Mouse (Mus musculus) adrenal gland, postnatal 14 days (tissue): ENCODE results near the gene Auts2. TPM values are rescaled to one million over a fixed set of nuclear protein-coding genes. Genes with fewer than 3 reads are reported as not detected.

Experiments
- DNase-seq: peaks from one replicate; pipeline ENCODE4 v3.0.0; 2021; ENCODE audit warnings: mixed read lengths
- total RNA-seq: library from RNA; stranded (reverse); gene quantifications from 2 replicates; pipeline ENCODE4 v1.2.3, GENCODE M21; 2021

Gene Auts2
- total RNA-seq, 1 experiment from 2014 or later: 38.2 TPM

DNA sequence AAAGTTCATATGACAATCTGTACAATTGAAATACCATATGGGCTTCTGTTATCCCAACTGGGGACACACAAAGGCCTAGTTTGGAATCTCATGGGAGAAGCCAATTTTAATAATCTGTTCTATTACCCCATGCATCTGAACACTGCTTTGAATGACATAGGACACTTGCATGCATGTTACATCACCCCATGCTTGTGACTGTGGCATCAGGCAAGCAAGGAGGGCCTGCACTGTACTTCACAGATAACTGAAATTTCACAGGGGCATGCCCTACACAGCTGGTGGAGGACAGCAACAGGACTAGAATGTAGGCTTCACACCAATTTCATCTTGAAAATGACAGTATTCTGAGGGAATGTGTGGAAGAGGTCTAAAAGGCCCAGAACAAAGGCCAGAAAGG, 746.1 kb downstream of the Auts2 start:
- DNase-seq: no peak

DNA sequence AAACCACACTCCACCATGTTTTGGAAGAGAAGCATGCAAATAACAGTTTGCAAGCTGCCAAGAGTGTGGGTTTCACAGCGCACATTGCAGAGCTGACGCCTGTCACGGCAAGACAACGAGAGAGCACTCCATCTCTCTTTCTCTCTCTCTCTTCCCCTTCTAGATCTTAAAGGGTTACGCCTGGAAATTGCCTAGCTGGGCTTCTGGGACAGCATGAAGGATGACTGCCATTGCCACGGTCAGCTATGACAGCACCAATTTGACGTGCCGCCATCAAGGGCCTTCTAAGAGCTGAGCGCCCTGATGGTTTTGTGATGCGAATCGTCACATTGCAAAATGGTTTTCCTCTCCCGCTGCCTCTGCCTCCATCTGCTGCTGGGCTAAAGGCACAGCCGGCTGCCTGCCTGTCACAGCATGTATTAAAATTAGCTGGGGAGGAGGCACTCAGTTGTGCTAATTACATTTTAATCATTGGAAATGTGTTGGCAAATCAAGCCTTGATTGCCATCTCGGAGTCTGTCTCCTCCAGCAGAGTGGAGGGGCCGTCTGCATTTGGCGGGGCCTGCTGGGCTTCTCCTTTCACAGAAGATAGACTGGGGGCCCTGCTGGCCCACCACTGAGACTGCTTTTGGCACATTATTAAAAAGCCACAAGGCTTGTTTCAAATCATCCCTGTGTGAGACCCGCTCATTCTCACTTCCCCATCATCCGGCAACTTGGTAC, 748.6 kb downstream of the Auts2 start:
- DNase-seq: no peak

DNA sequence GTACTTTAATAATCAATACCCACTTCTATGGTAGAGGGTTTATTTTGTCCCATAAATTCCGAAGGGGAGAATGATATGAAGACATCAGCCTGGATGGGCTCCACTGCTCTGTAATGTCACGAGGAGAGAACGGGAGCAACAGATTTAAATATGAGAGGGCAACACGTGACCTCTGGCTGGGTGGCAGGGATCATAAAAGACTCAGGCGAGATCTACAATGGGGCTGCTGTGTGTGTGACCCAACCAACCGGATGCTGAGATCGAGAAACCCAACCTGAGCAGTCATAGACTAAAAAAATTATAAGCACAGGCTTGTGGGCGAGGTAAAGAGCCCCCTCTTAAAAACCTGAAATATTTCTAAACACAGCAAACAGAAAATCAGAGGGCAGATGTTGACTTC, 753.5 kb downstream of the Auts2 start:
- DNase-seq: no peak

DNA sequence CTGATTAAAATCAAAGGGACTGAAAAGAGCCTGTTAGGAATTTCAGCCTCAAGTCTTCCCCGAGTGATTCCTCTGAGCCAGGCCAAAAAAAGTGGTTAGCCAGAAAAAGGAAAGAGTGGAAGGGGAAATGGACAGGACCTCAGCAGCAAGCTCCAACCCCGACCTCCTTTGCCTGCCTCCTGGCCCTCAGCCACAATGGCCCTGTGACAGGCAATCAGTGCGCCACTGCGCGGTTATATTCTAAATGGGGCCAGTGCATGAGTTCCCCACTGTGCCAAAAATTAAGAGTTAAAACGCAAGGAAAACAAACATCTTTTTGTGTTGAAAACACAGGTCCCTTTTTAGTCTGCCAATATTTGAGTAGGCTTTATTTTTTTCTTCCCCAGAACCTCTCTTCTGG, 755.1 kb downstream of the Auts2 start:
- no peak for DNase-seq

DNA sequence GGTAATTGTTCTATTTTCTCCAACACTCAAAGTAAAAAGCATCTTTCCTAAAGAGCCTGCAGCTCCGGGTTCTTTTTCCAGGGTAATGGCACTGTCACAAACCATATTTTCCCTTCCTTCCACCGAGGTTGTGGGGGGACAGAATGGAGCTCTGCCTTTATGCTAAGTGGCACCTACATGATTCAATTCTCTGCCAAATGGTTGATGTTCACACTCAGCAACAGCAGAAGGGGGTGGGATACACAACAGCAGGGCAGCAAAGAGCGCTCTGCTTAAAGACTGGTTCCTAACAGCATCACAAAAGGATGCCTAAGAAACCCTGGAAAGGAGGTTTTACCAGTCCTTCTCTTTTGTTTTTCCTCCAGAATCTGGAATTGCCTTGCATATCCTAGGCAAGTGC, 759.9 kb downstream of the Auts2 start:
- no peak for DNase-seq

DNA sequence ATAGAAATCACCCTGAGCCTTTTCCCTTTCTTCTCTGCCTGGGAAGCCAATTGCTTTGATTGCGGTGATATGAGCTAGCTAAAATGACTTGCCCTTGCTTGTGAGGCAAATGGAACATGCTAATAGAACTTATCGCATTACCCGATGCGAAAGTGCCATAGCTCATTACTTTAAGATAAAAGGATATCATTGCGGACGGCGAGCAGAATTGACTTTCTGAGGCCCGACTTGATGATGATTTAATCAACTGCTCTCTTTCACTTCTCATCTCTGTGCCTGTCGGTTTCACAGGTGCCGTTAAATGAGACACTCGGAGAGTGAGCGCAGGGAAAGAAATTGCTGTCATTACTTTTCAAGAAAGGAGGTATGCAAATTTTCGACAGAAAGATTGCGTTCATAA, 762.1 kb downstream of the Auts2 start:
- DNase-seq: no peak

DNA sequence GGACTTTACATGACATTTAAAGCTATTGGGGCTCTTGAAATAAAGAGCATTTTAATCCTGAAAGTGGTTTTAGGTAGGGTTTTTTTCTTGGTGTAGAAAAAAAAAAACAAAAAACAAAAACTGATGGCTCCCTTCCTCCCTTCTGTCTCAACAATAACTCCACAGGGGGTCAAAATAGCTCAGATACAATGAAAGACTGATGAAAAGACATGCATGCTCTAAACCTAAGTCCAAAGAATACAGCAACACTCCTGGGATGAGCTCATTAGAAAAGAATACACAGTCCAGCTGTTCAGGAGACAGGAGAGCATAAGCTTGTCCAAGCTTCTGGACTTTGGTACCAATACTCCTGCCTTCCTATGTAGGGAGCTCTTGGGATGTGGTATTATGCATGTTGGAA, 764.0 kb downstream of the Auts2 start:
- no peak for DNase-seq

DNA sequence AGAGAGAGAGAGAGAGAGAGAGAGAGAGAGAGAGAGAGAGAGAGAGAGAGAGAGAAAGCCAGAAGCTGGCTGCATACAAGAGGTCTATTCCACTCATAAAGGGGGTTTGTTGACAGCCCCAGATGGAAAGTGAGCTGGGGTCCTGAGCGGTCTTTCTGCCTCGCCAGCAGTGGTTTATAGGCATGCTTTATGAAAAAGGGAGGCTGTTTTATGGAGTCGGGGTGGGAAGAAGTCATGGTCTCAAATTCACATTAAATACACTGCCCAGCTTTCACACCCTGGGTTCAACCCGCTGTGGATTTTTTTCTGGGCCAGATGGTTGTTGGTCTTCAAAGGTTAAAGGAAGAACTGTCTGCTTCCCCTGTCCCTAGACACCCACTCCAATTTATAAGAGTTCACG, 767.5 kb downstream of the Auts2 start:
- no peak for DNase-seq

DNA sequence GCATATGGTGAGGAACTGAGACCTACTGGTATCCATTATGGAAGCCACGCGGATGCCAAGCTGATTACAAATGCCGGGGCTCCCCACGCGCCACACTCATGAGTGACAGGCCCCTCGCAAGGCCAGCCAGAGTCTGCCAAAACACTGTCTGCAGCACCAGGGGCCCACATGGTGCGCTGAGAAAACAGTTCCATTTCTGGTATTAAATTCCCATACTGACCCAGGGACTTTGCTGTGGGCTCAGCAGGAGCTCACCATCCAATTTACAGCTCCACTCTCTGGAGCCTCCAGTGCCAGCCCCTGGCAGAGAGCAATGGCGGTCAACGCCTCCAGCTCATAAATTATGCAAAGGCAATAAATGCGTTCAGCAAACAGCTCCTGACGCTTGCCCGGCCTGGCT, 767.9 kb downstream of the Auts2 start:
- DNase-seq: no peak

DNA sequence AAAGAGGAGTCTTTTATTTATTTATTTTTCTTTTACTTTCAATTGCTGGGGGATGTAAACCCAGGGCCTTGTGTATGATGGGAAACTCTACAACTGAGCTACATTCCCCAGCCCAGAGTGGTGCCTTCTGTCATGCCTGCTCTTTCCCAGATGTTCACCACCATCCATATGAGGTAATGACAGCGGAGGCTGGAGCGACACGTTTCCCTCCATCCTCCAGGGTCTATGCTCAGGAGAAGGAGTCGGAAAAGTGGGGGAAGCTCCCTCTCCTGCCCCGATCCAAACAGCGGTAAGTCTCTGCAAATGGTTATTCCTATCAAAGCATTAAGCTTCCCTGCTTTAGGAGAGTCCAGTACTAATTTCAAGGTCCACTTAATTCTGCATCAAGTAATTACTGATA, 768.4 kb downstream of the Auts2 start:
- DNase-seq: no peak

DNA sequence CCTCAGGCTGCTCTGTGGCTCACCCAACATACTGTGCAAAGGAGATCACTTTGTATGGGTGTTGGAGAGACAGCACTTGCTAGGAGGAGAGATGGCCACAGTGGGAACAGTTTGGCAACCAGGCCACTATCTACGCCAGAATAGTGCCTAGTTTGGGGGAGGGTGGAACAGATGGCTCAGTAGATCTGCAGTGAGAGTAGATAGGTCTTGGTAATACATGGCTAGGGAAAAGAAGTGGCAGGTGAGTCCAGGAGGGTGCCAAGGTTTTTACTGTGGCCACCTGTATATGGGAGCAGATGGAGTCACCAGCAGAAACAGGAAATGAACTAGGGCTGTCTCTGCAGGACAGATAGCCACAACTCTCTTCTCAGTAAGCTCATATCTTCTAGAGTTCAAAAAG, 770.5 kb downstream of the Auts2 start:
- DNase-seq: no peak

DNA sequence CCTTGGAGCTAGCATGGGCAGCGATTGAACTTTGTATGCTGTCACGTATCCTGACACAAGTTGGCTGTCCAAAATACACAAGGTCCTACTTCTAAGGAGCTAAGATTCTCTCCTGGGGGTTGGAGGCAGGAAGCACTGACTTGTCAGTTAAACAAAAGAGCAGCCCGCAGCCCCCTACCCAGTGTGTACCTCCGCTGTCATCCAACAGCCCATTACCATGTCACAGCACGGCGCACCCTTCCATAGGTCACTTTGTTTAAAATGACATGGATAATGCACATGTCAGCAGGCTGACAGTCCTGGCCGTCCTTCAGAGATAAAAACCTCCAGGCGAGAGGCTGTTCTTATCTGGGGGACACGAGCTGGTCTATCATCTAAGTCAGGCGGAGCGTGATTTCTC, 773.9 kb downstream of the Auts2 start:
- DNase-seq: no peak

DNA sequence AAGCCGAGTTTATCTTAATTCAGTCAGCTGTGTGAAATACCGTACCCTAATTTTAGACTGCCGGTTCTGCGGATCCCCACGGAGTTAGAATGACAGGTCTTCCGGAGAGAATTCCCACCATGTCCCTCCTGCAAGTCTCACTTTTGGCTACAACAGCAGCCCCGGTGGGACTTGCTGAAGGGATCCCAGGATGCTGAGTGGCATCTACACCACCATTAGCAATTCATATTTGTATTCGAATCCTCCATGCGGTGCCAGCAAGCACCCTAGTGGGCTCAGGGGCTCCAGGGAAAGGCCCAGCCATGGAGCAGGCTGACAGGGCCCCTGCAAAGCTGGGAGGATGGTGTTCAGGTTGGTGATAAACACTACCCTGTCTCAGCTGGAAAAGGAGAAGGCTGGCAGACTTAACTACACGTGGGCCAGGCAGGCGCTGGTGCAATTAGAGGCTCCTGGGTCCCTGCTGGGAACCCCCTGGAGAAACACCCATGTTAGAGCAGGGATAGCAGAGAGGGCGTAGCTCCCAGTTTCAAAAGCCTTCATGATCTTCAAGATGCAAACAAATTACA, 775.4 kb downstream of the Auts2 start:
- no peak for DNase-seq

DNA sequence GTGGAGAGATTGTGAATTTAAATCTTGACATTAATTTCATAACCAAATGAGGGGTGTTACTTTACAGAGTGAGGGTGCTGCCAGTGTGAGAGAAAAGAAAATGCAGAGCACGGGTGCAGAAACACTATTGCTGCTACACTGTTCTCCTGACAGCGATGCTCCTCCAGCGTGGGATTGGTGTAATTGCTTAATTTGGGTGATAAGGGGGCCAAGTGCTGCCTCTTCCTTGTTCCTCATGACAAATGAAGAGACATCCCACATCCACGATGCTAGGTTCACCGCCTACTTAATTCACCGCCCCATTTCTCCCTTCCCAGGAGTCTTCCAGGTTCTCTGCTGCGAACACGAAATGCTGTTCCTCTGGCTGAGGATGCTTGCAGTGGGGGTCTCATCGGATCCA, 776.0 kb downstream of the Auts2 start:
- DNase-seq: no peak

DNA sequence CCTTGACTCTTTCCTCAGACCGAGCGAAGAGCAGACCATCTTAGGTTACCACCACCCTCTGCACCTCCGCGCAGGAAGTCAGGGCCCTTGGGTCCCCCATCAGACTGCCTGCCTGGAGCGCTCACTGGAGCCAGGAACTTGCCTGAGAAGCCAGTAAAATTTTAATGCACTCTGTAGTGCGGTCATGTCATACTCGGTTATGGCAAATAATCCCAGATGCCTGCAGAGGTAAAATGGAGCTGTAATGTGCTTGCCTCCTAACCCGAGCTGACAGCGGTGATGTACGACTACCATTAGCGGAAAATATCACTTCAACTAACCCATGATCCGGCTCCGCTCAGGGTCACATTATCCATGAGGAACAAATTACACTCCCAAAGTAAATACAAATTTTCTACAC, 783.7 kb downstream of the Auts2 start:
- DNase-seq: no peak

DNA sequence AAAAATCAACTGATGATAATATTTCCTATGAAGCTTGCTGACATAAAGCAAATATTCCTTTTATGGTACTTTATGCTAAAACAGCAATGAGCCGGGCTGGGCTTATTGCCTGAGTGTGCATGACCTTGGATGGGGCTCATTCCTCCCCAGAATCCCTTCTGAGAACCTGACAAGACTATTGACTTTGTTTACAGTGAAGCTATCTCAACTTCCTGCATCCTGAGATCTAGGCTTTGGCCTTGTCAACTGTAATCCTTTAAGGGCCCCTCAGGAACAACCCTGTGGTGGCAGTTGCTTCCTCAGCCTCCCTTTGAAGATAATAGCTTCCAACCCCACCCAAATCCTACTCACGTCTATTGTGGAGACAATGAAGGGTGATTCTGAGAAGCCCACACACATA, 792.8 kb downstream of the Auts2 start:
- no peak for DNase-seq

DNA sequence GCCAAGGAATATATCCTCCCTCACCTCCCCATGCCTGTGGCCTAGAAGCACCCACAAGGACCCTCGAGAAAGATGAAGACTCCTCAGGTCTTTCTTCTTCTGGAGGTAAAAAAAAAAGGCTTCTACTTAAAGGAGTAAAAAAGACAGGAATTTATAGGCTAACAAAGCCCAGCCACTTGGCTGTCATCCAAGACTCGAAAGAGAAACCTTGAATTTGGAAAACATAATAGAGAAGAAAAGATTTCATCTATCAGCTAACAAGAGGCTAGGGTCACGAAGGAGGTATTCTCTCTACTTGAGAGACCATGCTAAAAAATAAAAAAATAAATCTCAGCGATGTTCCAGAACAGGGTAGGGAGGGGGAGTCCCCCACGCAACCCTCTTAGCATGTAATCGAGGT, 793.9 kb downstream of the Auts2 start:
- peak; percentile 36 for DNase-seq

DNA sequence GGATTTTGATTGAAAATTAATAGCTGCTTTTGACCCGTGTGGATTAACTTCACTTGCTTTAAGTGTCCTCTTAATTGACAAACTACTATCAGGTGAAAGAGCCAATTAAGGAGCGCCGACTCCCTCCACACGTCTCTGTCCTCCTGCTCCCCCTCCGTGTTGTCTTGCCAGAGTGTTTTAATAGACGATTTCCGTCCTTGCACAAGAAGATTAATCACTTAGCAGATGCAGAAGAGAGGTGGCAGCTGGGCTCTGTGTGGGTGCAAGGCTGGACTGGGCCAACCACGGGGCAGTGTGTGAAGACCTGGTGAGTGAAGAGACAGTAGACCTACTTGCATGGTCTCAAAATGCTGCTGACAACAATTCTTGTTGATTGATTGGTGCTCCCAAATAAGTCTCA, 800.1 kb downstream of the Auts2 start:
- no peak for DNase-seq

DNA sequence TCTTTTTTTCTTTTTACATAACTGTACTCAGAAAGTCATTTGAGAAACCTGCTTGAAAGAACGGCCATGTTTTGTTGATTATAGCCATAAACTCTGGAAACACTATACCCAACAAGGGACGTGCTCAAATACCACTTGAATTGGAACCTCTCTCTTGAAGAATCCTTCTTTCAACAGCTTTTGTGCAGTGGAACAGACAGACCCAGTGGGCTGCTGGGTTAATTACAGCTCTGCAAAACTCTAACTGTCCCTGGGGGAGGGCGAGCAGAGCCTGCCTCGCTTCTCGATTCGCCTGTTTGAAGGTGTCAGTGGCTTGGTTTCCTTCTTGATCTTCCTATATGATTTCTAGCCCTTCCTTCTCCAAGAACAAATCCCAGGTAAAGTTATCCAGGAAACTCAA, 805.7 kb downstream of the Auts2 start:
- no peak for DNase-seq

DNA sequence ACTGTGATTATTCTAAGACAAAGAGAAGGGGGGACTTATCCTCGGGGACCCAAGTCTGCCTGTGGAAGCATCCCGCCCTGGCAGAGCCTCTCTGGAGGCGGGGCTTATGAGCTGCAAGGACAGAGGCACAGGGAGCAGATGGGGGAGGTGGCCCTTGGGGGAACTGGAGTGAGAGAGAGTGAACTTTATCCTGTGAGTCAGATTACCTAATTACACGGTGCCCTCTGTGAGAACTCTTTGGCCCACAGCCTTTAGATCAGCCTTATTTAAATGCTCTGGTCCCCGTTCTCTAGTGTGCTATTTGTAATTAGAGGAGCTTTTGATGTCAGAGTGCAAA, 809.9 kb downstream of the Auts2 start:
- DNase-seq: peak; percentile 81

DNA sequence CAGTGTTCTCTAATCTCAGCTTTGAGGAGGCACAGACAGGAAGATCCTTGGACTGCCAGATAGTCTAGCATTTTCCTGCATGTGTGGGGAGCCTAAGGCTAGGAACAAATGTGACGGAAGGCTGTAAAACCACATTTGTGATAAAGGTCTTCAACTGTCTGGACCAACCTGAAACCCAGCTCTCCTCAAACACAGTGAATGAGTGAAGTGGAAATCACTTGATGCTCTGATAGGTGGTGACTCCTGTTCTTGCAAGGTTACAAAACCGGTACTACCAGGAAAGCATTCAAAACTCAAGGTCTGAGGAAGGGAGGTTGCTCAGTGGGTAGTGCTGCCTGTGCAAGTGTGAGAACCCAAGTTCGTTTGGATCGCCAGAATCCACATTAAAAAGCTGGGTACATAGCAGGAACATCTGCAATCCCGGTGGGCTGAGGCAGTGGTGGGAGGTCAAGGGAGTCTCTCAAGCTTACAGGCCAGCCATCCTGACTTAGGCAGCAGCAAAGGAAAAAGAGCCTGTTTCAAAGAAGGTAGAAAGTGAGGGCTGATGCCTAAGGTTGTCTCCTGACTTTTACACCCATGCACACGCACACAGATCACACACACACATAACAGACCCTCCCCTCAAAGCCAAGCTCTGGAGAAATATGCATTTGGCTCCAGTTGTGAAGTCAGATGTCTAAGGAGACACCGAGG, 810.4 kb downstream of the Auts2 start:
- DNase-seq: no peak

DNA sequence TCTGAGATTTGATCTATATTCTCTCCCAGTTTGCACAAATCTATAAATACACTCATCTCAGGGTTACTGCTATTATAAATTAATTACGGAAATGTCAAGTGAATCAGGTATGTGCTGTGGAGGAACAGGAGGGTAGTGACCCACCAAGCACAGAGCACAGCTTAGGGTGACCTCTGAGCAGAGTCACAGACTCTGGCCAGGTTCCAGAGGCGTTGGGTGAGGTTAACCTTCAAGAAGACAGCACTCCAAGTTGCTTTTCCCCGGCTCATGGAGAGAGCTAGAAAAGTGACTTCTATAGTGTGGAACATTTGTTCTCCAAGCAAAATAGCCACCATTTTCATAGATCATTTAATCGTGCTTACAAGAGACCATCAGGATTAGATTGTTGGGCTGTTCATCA, 813.7 kb downstream of the Auts2 start:
- peak; percentile 71 for DNase-seq

DNA sequence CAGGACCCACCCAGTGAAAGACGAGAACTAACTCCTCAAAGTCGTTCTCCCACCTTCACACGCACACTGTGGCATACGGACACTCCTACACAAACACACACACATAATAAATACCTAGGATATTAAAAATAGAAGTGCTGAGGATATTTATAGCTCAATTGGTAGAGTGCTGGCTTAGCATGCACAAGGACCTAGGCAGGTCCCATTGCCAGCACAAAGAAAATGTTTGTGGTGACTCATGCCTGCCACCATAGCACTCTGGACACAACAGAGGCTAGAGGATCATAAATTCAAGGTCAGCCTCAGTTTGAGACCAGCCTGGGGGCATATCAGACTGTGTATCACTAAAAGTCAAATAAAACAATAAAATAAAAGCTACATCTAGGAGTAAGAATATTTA, 815.2 kb downstream of the Auts2 start:
- DNase-seq: no peak

DNA sequence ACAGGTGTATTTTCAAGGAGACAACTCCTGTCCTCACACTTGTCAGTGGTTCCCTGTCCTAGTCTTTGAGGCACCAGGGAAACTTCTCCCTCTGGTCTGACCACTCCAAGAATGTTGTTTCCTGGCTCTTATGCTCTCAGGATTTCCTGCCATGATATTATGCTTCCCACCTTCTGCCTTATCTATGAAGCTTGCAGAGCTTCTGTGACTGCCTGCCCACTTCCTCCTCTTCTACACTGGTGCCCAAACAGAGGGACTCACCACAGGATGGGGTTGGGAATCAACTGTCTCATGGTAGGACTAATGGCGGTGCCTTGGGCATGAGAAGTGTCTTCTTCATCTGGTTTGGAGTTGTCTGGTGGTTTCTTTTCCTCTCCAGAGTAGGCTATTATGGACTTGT, 818.6 kb downstream of the Auts2 start:
- no peak for DNase-seq
